Mouse (Mus musculus) gonadal fat pad, adult 2 months (tissue): ENCODE measurements around the gene Phactr1. TPM values are rescaled to one million over a fixed set of nuclear protein-coding genes. Genes with fewer than 3 reads are reported as not detected.

Experiments used
- DNase-seq: peaks from one replicate; pipeline ENCODE4 v3.0.0-alpha.2; 2012; ENCODE audit warnings: low read depth
- polyA plus RNA-seq: library from polyadenylated mRNA; depleted of rRNA; stranded (reverse); fragments of >200 nt; gene quantifications from 2 replicates; pipeline ENCODE4 v1.2.3, GENCODE M21; 2012

Gene Phactr1
- polyA plus RNA-seq, 1 experiment = 5.3 TPM

DNA sequence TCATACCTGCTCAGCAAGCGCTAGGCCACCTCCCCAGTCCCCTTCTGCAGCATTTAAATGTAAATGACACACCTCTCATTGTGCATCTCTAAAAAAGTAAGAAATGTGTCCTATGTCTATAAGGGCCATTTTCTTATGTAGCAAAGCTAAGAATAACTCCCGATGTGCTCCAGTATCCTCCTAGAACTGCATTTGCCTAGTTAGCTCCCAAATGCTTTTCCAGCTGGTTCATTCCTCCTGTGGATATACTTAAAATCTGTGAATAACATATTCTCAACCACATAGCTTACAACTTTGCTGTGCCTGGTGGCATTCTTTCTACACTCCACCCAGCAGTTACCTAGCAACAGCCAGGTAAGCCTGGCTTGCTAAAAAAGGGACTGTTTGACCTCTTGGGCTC lies 349.8 kb downstream of the Phactr1 start:
- no peak for DNase-seq

DNA sequence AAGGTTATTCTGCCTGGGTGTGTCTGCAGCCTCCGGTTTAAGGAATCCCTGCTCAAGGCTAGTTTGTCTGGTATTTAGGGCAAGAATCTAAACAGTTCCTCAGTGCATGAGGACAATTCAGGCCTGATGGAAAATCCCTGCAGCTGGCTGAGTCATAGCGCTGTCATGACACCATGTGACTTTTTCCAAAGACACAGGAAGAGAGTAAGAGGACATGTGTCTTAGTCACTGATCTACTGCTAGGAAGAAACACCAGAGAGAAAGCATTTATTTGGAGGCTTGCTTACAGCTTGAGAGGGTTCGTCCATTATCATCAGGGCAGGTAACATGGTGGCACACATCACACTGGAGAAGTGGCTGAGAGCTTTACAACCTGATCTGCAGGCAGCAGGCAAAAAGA lies 352.0 kb downstream of the Phactr1 start:
- no peak for DNase-seq

DNA sequence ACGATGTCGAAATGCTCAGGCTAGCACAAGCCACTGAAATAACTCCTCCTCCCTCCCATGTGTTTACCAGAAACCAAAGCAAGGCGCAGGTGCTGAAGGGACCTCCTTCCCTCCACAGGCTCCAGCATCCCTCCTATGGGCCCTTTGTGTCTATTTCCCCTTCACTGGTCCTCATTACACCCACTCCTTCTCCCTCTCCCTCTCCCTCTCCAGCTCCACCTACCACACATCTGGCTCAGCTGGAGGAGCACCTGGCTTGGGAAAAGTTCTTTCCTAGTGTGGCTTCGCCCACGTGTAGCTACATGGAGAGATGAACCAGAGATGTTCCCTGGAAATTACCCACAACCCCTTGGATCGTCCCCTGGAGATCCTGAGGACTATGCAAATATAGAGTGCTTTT lies 356.1 kb downstream of the Phactr1 start:
- no peak for DNase-seq

DNA sequence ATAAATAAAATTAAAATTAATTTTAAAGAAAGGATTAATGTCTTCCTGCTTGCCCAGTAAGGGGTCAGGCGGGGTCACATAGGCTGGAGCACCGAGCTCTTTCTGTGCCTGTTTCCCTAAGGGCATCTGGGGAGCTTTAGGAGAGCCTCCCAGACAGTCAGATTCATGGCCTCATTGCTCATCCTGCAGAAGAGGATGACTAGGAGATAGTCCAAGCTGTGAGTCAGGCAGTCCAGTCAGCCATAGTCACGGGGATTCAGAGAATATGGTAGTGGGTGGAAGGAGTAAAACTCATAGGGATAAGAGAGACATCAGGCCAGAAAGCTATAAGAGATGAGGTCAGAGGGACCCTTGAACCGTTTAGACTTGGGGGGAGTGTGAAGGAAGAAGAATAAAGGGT lies 362.3 kb downstream of the Phactr1 start:
- DNase-seq = no peak

GRCm38 (mm10) chr13:43048553-43048952 lies 368.1 kb downstream of the Phactr1 start:
- no peak for DNase-seq

- DNase-seq = no peak
Observed at GRCm38 (mm10) chr13:43053201-43053600, 372.8 kb downstream of the Phactr1 start.

DNA sequence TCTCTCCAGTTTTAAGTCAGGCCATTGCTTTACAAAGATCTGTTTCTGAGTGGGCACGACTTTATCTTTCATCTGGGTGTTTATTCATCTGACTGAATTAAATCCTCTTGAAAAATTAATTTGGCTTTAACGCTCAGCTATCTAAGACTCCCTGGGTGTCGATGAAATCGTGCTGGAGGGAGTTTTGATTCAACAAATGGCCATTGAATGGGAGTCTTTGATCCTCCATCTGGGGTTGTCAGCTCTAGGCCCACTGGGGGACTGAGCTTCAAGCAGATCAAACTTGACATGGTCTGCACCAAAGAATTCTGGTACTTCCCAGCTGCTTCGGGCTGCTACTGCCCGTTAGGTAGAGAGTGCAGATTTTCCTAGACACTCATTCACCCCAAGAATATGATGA lies 374.7 kb downstream of the Phactr1 start:
- no peak for DNase-seq

GRCm38 (mm10) chr13:43057104-43057503 lies 376.7 kb downstream of the Phactr1 start:
- DNase-seq = no peak

DNA sequence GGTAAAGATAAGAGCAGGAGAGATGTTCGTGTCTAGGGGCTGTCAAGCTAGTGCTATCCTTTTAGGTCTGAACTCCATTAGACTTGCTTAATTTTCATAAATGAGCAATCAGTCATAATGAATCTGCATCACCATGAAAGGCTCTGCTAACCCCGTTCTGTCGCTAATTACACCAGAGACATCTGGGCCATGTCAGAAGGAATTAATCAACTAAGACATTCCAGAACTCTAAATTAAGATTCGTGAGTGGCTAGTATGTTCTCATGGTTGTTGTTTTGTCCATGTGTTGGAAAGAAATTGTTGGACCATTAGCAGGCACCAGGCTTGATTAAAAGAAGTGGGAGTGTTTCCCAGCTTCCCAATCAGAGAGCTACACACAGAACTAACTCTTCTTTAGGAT lies 382.9 kb downstream of the Phactr1 start:
- DNase-seq = no peak

GRCm38 (mm10) chr13:43068716-43069265 lies 388.4 kb downstream of the Phactr1 start:
- no peak for DNase-seq

DNA sequence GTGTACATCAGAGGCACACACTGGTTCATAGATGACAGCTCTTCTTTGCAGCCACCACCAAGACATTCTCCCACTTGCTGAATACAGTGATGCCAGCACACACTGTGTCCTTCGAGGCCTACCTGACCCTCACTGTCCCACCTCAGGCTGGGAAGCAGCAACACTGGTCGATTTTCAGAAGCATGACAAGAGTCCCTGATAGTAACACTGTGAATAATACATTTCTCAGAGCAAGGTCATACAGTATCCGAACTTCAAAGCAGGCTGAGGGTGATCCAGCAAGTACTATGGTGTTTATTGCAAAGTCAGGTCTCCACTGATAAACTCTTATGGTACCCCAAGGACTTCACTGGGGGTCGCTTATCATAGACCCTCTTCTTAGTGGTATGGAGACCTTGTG lies 390.1 kb downstream of the Phactr1 start:
- no peak for DNase-seq

DNA sequence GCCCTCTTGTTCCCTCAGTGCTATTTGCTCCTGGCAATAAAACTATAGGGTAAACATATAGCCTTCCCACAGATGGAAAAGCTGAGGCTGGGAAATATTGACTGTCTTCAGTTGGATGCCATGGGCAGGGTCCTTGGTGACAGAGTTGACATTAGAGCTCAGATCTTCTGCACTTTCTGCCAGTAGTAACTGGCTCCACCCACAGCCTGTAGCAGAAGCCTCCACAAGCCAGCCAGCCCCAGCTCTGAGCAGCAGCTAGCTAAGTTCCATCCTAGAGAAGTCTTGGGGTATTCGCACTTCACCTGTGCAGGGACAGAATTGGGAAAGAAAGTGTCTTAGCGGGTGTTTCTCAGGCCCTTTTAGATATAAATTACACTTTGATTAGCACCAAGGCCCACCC lies 390.5 kb downstream of the Phactr1 start:
- no peak for DNase-seq

DNA sequence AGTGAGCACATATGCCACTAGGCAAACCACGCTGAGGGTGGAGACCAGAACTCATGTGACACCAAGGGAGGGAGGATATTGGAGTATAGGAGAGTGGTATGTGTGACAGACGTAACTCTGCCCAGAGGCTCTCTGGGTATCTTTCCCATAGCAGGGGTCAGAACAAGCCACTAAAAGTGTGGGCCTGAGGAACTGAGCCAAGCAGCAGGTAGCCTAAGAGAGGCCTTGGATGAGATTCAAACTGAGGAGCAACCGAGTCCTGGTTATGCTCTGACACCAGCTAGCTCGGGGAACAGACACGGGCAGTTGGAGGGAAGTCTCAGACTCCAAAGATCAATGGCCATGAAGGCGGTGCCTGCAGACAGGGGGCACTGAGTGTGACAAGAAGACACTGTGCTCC lies 395.0 kb downstream of the Phactr1 start:
- DNase-seq = no peak

GRCm38 (mm10) chr13:43077485-43077884 lies 397.1 kb downstream of the Phactr1 start:
- no peak for DNase-seq

DNA sequence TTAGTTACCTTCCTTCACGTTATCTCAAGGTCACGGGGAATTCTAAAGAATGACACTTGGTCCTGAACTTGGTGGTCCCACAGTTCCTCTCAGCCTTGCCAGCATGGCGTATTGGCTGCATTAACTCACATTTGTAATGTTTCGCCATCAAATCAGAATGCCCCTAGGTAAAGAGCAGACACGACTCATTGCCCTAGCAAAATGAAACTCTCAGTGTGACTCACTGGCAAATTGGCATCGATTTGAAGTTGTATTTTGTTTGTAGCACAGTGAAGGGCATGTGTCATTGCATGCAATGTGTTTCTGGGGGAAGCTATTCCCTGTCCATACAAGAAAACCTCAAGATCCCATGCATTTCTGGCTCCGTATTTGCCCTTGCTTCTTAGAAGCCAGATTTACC lies 404.8 kb downstream of the Phactr1 start:
- no peak for DNase-seq

- no peak for DNase-seq
Observed at GRCm38 (mm10) chr13:43094365-43094764, 413.9 kb downstream of the Phactr1 start.

- DNase-seq = no peak
Observed at GRCm38 (mm10) chr13:43102943-43103342, 422.5 kb downstream of the Phactr1 start.

- DNase-seq = no peak
Observed at GRCm38 (mm10) chr13:43104496-43104895, 424.1 kb downstream of the Phactr1 start.

DNA sequence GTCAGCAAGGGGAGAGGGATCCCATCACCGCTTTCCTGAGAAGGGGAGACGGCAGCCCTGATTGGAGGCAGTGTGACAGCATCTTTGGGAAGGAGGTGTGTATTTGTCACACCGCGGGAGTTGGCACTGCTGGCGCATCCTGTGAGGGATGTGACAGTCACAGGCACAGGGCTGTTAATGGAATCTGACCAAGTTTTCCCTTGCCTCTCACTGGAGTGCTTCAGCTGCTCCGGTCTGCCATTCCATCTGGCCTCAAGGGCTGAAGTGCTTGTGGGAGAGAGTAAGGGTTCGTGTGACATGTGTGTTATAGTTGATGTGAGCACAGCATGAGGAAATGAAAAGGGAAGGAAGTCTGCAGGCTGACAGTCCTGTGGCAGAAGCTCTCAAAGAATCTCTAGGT lies 431.9 kb downstream of the Phactr1 start:
- DNase-seq = no peak

GRCm38 (mm10) chr13:43112707-43113106 lies 432.3 kb downstream of the Phactr1 start:
- no peak for DNase-seq

DNA sequence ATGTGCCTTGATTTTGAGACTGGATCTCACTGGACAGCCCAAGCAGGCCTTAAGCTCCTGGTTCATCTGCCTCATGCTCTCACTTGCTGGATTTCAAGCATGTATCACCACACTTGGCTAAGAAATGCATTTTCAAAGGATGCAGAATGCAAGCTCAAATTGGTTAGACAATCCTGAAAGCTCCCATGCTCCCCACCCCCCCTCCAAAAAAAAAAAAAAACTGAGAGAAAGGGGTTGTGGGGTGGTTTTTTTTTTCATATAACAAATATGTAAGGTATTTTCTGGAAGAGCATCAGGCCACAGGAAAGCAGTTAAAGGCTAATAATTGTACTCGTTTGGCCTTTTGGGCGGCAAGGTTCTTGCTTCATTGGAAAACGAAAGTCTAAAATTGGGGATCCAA lies 432.7 kb downstream of the Phactr1 start:
- no peak for DNase-seq

DNA sequence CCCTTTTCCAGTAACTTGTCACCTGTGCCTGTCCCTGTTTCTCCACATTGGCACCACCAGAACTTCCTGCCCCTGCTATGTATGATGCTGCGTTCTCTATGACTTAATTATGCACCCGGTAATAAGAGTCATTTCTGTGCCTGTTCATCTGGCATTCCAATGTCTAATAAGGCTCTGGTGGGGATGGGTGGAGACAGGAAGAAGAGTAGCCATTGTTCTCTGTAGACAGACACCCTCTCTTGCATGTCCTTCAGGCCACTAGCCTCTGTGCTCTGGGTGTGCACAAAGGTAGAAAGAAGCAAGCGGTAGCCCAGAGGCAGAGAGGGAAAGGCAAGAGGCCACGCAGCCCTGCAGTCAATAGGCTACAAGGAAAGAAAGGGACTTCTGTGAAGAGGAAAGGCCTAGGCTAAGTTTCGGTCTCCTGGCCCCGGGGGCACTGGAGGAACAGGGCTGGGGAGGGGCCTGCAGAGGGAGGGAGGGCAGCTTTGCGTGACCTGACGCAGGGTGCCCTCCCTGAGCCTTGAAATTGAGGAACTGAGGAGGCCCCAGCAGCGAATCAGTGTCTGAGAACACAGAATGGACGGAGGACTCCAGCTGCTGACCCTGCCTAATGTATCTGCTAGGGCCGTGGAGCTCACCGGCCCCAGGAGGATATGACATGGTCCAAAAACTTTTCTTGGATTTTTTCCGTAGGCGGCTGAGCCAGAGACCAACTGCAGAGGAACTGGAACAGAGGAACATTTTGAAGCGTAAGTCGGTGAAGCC lies 442.1 kb downstream of the Phactr1 start:
- DNase-seq = no peak

DNA sequence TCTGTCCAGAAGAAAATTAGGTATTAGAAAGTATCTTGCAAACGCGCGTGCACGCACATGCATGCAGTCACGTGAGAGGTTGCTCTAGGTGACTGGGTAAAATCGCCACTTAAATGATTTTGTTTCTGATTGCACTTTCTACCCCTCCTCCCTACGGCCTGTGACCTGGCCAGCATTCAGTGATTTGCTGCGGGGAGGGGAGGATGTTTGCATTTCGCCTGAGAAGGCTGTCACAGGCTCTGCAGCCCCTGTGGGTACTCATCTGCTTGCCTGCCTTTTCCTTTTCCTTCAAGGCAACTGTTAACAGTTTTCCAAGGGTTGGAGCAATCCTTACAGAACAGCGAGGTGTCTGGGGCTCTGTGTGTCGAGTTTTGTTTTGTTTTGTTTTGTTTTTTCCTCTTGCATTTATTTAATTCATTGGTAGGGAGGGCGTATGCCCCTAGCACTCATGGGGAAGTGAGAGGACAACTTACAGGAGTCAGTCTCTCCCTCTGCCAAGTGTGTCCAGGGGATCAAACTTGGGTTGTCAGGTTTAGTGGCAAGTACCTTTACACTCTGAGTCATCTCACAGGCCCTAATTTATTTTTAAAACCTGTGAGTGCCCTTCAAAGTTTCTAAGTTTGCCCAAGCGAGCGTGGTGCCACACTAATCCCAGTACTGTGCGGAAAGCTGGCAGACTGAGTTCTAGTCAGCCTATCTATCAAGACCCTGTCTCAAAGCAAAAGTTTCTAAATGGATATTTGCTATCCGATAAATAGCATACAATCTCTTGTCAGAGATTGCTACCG lies 443.7 kb downstream of the Phactr1 start:
- no peak for DNase-seq
